ENCODE assay signal across 21 mouse cellular contexts in the genomic region with DNA sequence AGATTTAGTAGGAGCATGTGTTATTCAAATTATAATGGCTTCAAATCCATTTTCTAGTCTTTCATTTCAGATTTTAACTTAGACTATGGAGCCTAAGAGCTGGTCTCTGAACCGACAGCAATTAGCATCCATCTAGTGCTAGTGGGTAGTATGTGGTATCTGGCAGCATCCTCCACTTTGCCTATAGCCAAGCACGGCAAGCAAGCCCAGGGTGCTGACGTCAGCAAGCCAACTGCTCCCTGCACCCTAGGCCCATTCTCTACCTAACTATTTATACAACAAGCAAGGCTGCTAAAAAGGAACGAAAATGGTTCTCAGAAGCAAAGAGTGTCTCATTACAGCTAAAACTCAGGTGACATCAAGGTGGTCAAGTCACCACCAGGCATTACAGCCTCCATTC.
"Had no signal": no experiment of that assay in that cellular context is flagged by ENCODE, and none has a peak within 500 bp of the region (broad histone marks: within the 10 kb centered on the region; RNA-seq: fewer than 3 reads in every experiment).

No protein-coding gene starts in this region.

- H3K4me3 ChIP-seq: limb, embryonic 10.5 days; limb, embryonic 13.5 days; liver, embryonic 12.5 days; liver, embryonic 15.5 days; lung, embryonic 15.5 days; midbrain, embryonic 12.5 days; midbrain, embryonic 15.5 days; neural tube, embryonic 12.5 days had no signal

- H3K4me2 ChIP-seq: limb, embryonic 13.5 days; liver, embryonic 12.5 days; liver, embryonic 15.5 days; lung, embryonic 15.5 days; midbrain, embryonic 12.5 days; midbrain, embryonic 15.5 days; neural tube, embryonic 12.5 days had no signal

- H3K36me3 ChIP-seq: limb, embryonic 10.5 days; limb, embryonic 13.5 days; liver, embryonic 12.5 days; liver, embryonic 15.5 days; lung, embryonic 15.5 days; midbrain, embryonic 12.5 days; midbrain, embryonic 15.5 days; neural tube, embryonic 12.5 days had no signal

- DNase-seq: kidney, adult 11 months; kidney, adult 9 months; kidney, postnatal 14 days; kidney, postnatal 4 days; layer of hippocampus, postnatal 36 days; liver; lung, adult 18-20 months; lung, postnatal 10 days; right cerebral cortex, postnatal 25 days; thymus, adult 2 months; thymus, postnatal 14 days; thymus, postnatal 4 days had no signal

- H3K9me3 ChIP-seq: limb, embryonic 10.5 days; limb, embryonic 13.5 days; liver, embryonic 12.5 days; liver, embryonic 15.5 days; lung, embryonic 15.5 days; midbrain, embryonic 12.5 days; midbrain, embryonic 15.5 days; neural tube, embryonic 12.5 days had no signal

- H3K9ac ChIP-seq: limb, embryonic 13.5 days; liver, embryonic 12.5 days; liver, embryonic 15.5 days; lung, embryonic 15.5 days; midbrain, embryonic 12.5 days; midbrain, embryonic 15.5 days; neural tube, embryonic 12.5 days had no signal

- H3K27ac ChIP-seq: limb, embryonic 10.5 days; limb, embryonic 13.5 days; liver, embryonic 12.5 days; liver, embryonic 15.5 days; lung, embryonic 15.5 days; macrophage; midbrain, embryonic 12.5 days; midbrain, embryonic 15.5 days; neural tube, embryonic 12.5 days had no signal

- ATAC-seq: liver, embryonic 12.5 days; midbrain, embryonic 15.5 days had no signal

- H3K27me3 ChIP-seq: limb, embryonic 13.5 days; liver, embryonic 12.5 days; liver, embryonic 15.5 days; lung, embryonic 15.5 days; midbrain, embryonic 12.5 days; midbrain, embryonic 15.5 days; neural tube, embryonic 12.5 days had no signal
